In the genomic region with DNA sequence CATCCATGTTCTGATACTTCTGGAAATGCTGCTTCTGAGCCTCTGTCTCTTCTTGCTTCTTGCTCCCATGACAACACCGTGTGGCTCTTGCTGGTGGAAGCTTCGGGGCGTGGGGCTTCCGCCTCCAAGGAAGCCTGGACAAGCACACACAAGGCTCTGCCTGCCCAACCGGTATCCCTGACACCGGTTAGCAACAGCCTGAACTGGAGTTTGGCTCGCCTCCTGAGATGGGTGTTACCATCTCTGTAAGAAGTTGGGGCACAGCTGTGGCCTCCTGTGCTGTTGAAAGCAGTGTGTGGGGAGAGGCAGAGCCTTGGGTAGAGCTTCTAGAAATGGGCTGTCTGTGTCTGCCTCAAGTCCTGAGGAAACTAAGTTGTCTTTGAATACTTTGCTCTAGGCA, we compare ENCODE assay signal across 22 mouse cellular contexts.
DNase-seq lines count a peak whose midpoint lies in the region; ATAC-seq and TF ChIP-seq lines count a peak whose summit lies in the region.
"Had no signal": no experiment of that assay in that cellular context is flagged by ENCODE, and none has a peak within 500 bp of the region (broad histone marks: within the 10 kb centered on the region; RNA-seq: fewer than 3 reads in every experiment).

No protein-coding gene starts in this region.

- peak; percentile 94 for DNase-seq in heart, adult 11 months
- DNase-seq in heart, postnatal 36 days, result no peak
- DNase-seq in limb, embryonic 14.5 days (ENCODE audit: low spot score), result peak; percentile 25
- DNase-seq in limb, embryonic 10.5 days (ENCODE audit: low spot score), result no peak
- peak; percentile 25 for DNase-seq in adipocyte (ENCODE audit: low spot score)
- peak; percentile 79 for DNase-seq in gonadal fat pad, adult 2 months (ENCODE audit: low read depth)
- no peak for DNase-seq in liver, postnatal 0 days
- DNase-seq: adrenal gland, adult 2 months; B cell, adult 2 months; cerebellum, adult 8-10 months; layer of hippocampus, postnatal 36 days; liver; right cerebral cortex, postnatal 14 days had no signal

- no peak overlapping the region for H3K4me2 ChIP-seq in limb, embryonic 14.5 days (replicated peaks; ENCODE audit: low read depth, low read length, severe bottlenecking)
- H3K4me2 ChIP-seq in liver, embryonic 12.5 days, result no peak overlapping the region
- no peak overlapping the region for H3K4me2 ChIP-seq in liver, postnatal 0 days (ENCODE audit: low read depth, low read length)
- H3K4me2 ChIP-seq: forebrain, embryonic 15.5 days; hindbrain, embryonic 15.5 days; midbrain, embryonic 12.5 days; neural tube, embryonic 13.5 days had no signal

- TF ChIP-seq POLR2A in limb, embryonic 14.5 days (IDR thresholded peaks at IDR 0.05; ENCODE audit: borderline replicate concordance, extremely low read depth, insufficient read depth, insufficient read length), result no peak

- WGBS in limb, embryonic 14.5 days, result 81% methylated on average over 7 of the region's 7 CpGs
- 89% methylated on average over 7 of the region's 7 CpGs for WGBS in limb, embryonic 10.5 days
- 82% methylated on average over 7 of the region's 7 CpGs for WGBS in liver, embryonic 12.5 days (ENCODE audit: insufficient replicate concordance)
- 90% methylated on average over 7 of the region's 7 CpGs for WGBS in liver, postnatal 0 days (ENCODE audit: insufficient replicate concordance)

- TF ChIP-seq CTCF in liver, postnatal 0 days (IDR thresholded peaks at IDR 0.05; ENCODE audit: low read depth), result no peak

- intact Hi-C loops in heart, postnatal 36 days (cut with DNase I), result no loop called here

- TF ChIP-seq EP300 in liver, postnatal 0 days (IDR thresholded peaks at IDR 0.05; ENCODE audit: low read depth), result no peak

- H3K4me3 ChIP-seq in limb, embryonic 14.5 days (replicated peaks; ENCODE audit: low read length), result no peak overlapping the region
- no peak overlapping the region for H3K4me3 ChIP-seq in limb, embryonic 10.5 days
- H3K4me3 ChIP-seq in liver, embryonic 12.5 days, result no peak overlapping the region
- no peak overlapping the region for H3K4me3 ChIP-seq in liver, postnatal 0 days (ENCODE audit: low read depth, low read length)
- H3K4me3 ChIP-seq: erythroblast, embryonic 14.5 days; forebrain, embryonic 15.5 days; heart, adult 2 months; hindbrain, embryonic 15.5 days; midbrain, embryonic 12.5 days; neural tube, embryonic 13.5 days had no signal

- no peak overlapping the region for H3K9ac ChIP-seq in limb, embryonic 14.5 days (ENCODE audit: low read depth, low read length, severe bottlenecking)
- H3K9ac ChIP-seq in liver, embryonic 12.5 days, result no peak overlapping the region
- H3K9ac ChIP-seq in liver, postnatal 0 days (replicated peaks), result no peak overlapping the region
- H3K9ac ChIP-seq: forebrain, embryonic 15.5 days; hindbrain, embryonic 15.5 days; midbrain, embryonic 12.5 days; neural tube, embryonic 13.5 days had no signal

- no peaks in the 10 kb centered on the region for H3K27me3 ChIP-seq in limb, embryonic 14.5 days (ENCODE audit: control insufficient read depth, insufficient read depth, low read length)
- H3K27me3 ChIP-seq in limb, embryonic 10.5 days (ENCODE audit: low read depth, poor library complexity, severe bottlenecking), result no peaks in the 10 kb centered on the region
- H3K27me3 ChIP-seq in liver, embryonic 12.5 days (replicated peaks), result no peaks in the 10 kb centered on the region
- H3K27me3 ChIP-seq in liver, postnatal 0 days (ENCODE audit: insufficient read depth, low read length), result no peaks in the 10 kb centered on the region
- H3K27me3 ChIP-seq: forebrain, embryonic 15.5 days; hindbrain, embryonic 15.5 days; midbrain, embryonic 12.5 days; neural tube, embryonic 13.5 days had no signal

- no peaks in the 10 kb centered on the region for H3K9me3 ChIP-seq in limb, embryonic 14.5 days (ENCODE audit: control insufficient read depth, low read length)
- H3K9me3 ChIP-seq in limb, embryonic 10.5 days (replicated peaks), result no peaks in the 10 kb centered on the region
- H3K9me3 ChIP-seq in liver, embryonic 12.5 days (replicated peaks), result 0 out of 2 replicates have a peak, but pooled peaks cover 3% of the 10 kb centered on the region
- H3K9me3 ChIP-seq in liver, postnatal 0 days (ENCODE audit: low read length), result no peaks in the 10 kb centered on the region
- H3K9me3 ChIP-seq: forebrain, embryonic 15.5 days; hindbrain, embryonic 15.5 days; midbrain, embryonic 12.5 days; neural tube, embryonic 13.5 days had no signal

- H3K27ac ChIP-seq in limb, embryonic 14.5 days (replicated peaks; ENCODE audit: low read depth, low read length), result no peak overlapping the region
- no peak overlapping the region for H3K27ac ChIP-seq in limb, embryonic 10.5 days
- no peak overlapping the region for H3K27ac ChIP-seq in liver, embryonic 12.5 days
- H3K27ac ChIP-seq in liver, postnatal 0 days (ENCODE audit: low read depth), result no peak overlapping the region
- H3K27ac ChIP-seq: forebrain, embryonic 15.5 days; heart, adult 2 months; hindbrain, embryonic 15.5 days; kidney, postnatal 0 days; midbrain, embryonic 12.5 days; neural tube, embryonic 13.5 days had no signal

- peaks cover 79% of the 10 kb centered on the region for H3K36me3 ChIP-seq in limb, embryonic 14.5 days (ENCODE audit: control insufficient read depth, insufficient read depth, low read length)
- peaks cover 97% of the 10 kb centered on the region for H3K36me3 ChIP-seq in limb, embryonic 10.5 days
- peaks cover 82% of the 10 kb centered on the region for H3K36me3 ChIP-seq in liver, embryonic 12.5 days
- H3K36me3 ChIP-seq in liver, postnatal 0 days (replicated peaks; ENCODE audit: insufficient read depth, low read length), result peaks cover 49% of the 10 kb centered on the region

- H3K4me1 ChIP-seq in limb, embryonic 14.5 days (ENCODE audit: control insufficient read depth, insufficient read depth, low read length), result no peaks in the 10 kb centered on the region
- no peaks in the 10 kb centered on the region for H3K4me1 ChIP-seq in limb, embryonic 10.5 days
- no peaks in the 10 kb centered on the region for H3K4me1 ChIP-seq in liver, embryonic 12.5 days
- H3K4me1 ChIP-seq in liver, postnatal 0 days (ENCODE audit: insufficient read depth), result no peaks in the 10 kb centered on the region
- H3K4me1 ChIP-seq: forebrain, embryonic 15.5 days; hindbrain, embryonic 15.5 days had no signal

- no peak for ATAC-seq in limb, embryonic 14.5 days (ENCODE audit: low FRiP score, low read depth)
- no peak for ATAC-seq in liver, embryonic 12.5 days
- ATAC-seq in liver, postnatal 0 days, result no peak
- ATAC-seq: forebrain, embryonic 15.5 days; intestine, postnatal 0 days had no signal

Comparison
In these comparisons a context has a peak if more than half of its experiments do, and no peak if none do; other contexts are left out.
1. DNase-seq: peak in heart, adult 11 months (single experiment), limb, embryonic 14.5 days (single experiment), adipocyte (single experiment) and gonadal fat pad, adult 2 months (single experiment); none in heart, postnatal 36 days (0 of 2), limb, embryonic 10.5 days (single experiment) and liver, postnatal 0 days (single experiment).